Mouse (Mus musculus) ES-E14 (cell line): ENCODE measurements around the gene Pabpc1l.

Experiments
- HCFC1 ChIP-seq: IDR thresholded peaks from 2 replicates; pipeline ENCODE4 v1.6.1; 2012; ENCODE audit warnings: low read length, inconsistent platforms, borderline replicate concordance; ENCODE audit not compliant: insufficient read depth
- ZC3H11A ChIP-seq: IDR thresholded peaks from 2 replicates; pipeline ENCODE4 v1.6.1; 2012; ENCODE audit warnings: low read depth, mild to moderate bottlenecking, inconsistent platforms, low read length, borderline replicate concordance
- ZNF384 ChIP-seq: IDR thresholded peaks from 2 replicates; pipeline ENCODE4 v1.6.1; 2012; ENCODE audit warnings: low read depth, low read length, inconsistent platforms

DNA sequence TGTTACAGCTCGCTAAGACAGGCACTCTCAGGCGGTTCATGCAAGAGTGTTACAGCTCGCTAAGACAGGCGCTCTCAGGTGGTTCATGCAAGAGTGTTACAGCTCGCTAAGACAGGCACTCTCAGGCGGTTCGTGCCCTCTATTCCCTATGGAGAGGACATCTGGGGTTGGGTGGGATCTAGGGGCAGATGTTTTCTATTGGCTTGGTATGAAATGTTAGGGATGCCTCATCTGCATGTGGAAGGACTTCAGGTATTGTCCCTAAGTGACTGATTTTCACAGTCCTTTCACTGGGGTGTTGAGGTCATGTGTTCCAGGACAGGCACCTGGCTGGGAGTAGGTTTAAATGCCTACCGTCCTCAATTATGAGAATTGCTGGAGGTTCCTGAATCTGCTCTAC lies 17.7 kb upstream of the Pabpc1l start:
- no peak for TF ChIP-seq HCFC1
- TF ChIP-seq ZC3H11A, result no peak
- no peak for TF ChIP-seq ZNF384
